Mouse (Mus musculus) C2C12 (cell line): ENCODE measurements around the gene 2410137M14Rik.

Source experiments
- CEBPB ChIP-seq: IDR thresholded peaks from one replicate; pipeline ENCODE4 v1.6.1; 2011; ENCODE audit warnings: low read depth, mild to moderate bottlenecking, control low read depth, moderate library complexity
- CTCF ChIP-seq: IDR thresholded peaks from one replicate; pipeline ENCODE4 v1.5.1; 2011; ENCODE audit not compliant: control insufficient read depth, insufficient read depth, insufficient read length
- MYOD1 ChIP-seq: IDR thresholded peaks from one replicate; pipeline ENCODE4 v1.6.1; 2011; ENCODE audit warnings: low read depth; ENCODE audit not compliant: control insufficient read depth, insufficient read length

GRCm38 (mm10) chr17:36952631-36953030 lies 28.4 kb downstream of the 2410137M14Rik start:
- TF ChIP-seq MYOD1 (no peak), CEBPB (no peak), CTCF (no peak)
